Mouse (Mus musculus) 3134 (cell line): ENCODE results near the gene Coa7.

Experiments used
- DNase-seq: peaks from one replicate; pipeline ENCODE4 v3.0.0-alpha.2; 2011; ENCODE audit warnings: low spot score; ENCODE audit not compliant: insufficient read length; ENCODE audit errors: extremely low read depth

Gene Coa7

GRCm38 (mm10) chr4:108327730-108328484 lies at the start of gene Coa7:
Gene Coa7 (plus strand): TSS chr4:108328140.
- DNase-seq = peak; percentile 98

GRCm38 (mm10) chr4:108300266-108300665 lies 27.7 kb upstream of the Coa7 start:
- DNase-seq = no peak

- DNase-seq = peak; percentile 96
Observed at GRCm38 (mm10) chr4:108300670-108301373, 27.1 kb upstream of the Coa7 start, which contains the start of gene Zyg11b. Gene Zyg11b (minus strand): TSS chr4:108301096.

- no peak for DNase-seq
Observed at GRCm38 (mm10) chr4:108302296-108302890, 25.5 kb upstream of the Coa7 start.

- DNase-seq = no peak
Observed at GRCm38 (mm10) chr4:108310706-108311105, 17.2 kb upstream of the Coa7 start.

- DNase-seq = no peak
Observed at GRCm38 (mm10) chr4:108314041-108314440, 13.9 kb upstream of the Coa7 start.

- no peak for DNase-seq
Observed at GRCm38 (mm10) chr4:108317656-108318605, 10.0 kb upstream of the Coa7 start.

- DNase-seq = no peak
Observed at GRCm38 (mm10) chr4:108318649-108319615, 9.0 kb upstream of the Coa7 start.

GRCm38 (mm10) chr4:108319747-108320146 lies 8.2 kb upstream of the Coa7 start:
- no peak for DNase-seq

GRCm38 (mm10) chr4:108320627-108321380 lies 7.1 kb upstream of the Coa7 start:
- peak; percentile 10 for DNase-seq

GRCm38 (mm10) chr4:108323588-108323987 lies 4.4 kb upstream of the Coa7 start:
- DNase-seq = no peak

- DNase-seq = peak; percentile 51
Observed at GRCm38 (mm10) chr4:108327071-108327579, 815 bp upstream of the Coa7 start.

- no peak for DNase-seq
Observed at GRCm38 (mm10) chr4:108329840-108330239, 1.9 kb downstream of the Coa7 start.

- DNase-seq = no peak
Observed at GRCm38 (mm10) chr4:108332041-108332440, 4.1 kb downstream of the Coa7 start.

GRCm38 (mm10) chr4:108335413-108335812 lies 7.5 kb downstream of the Coa7 start:
- no peak for DNase-seq

- DNase-seq = no peak
Observed at GRCm38 (mm10) chr4:108336765-108337164, 8.8 kb downstream of the Coa7 start.

- no peak for DNase-seq
Observed at GRCm38 (mm10) chr4:108337817-108338216, 9.9 kb downstream of the Coa7 start.

- DNase-seq = no peak
Observed at GRCm38 (mm10) chr4:108338321-108338733, 10.4 kb downstream of the Coa7 start.
